Mouse (Mus musculus): ENCODE results near the gene Tbc1d7. TPM values are rescaled to one million over a fixed set of nuclear protein-coding genes. Genes with fewer than 3 reads are reported as not detected.

Gene Tbc1d7
- 51.9 and 52.0 TPM in 2 replicates for polyA plus RNA-seq (2015; fragmentation: Nextera tagmentation; extraction: Ambion mirVana)

- Histone ChIP-seq H3K9me3 (replicated peaks; ENCODE audit: low read length) (no peaks in the 10 kb centered on the region), H3K27me3 (ENCODE audit: insufficient read depth, low read length) (no peaks in the 10 kb centered on the region), H3K36me3 (ENCODE audit: insufficient read depth, low read length) (no peaks in the 10 kb centered on the region), H3K4me2 (ENCODE audit: low read length) (peak within 1 kb of the TSS; percentile 88), H3K9ac (ENCODE audit: low read depth, low read length) (peak within 1 kb of the TSS; percentile 75), H3K4me3 (replicated peaks; ENCODE audit: low read depth, low read length) (peak within 1 kb of the TSS; percentile 60), H3K27ac (peak within 1 kb of the TSS; percentile 62; the same call in 1 of the 2 replicates), H3K4me1 (replicated peaks; ENCODE audit: insufficient read depth, low read length) (no peaks in the 10 kb centered on the region)
- peak; percentile 7; the same call in 1 of the 2 replicates for TF ChIP-seq CTCF (IDR thresholded peaks at IDR 0.05; ENCODE audit: low read depth)
- peak; percentile 97 for DNase-seq (ENCODE audit: low spot score)
- peak; percentile 95 for ATAC-seq (replicated peaks; ENCODE audit: low FRiP score, low read depth)
- under 1% methylated on average over 48 of the region's 48 CpGs for WGBS
Observed at GRCm38 (mm10) chr13:43171020-43171710, at the start of gene Tbc1d7. Tbc1d7 (minus strand) TSS chr13:43171501.

DNA sequence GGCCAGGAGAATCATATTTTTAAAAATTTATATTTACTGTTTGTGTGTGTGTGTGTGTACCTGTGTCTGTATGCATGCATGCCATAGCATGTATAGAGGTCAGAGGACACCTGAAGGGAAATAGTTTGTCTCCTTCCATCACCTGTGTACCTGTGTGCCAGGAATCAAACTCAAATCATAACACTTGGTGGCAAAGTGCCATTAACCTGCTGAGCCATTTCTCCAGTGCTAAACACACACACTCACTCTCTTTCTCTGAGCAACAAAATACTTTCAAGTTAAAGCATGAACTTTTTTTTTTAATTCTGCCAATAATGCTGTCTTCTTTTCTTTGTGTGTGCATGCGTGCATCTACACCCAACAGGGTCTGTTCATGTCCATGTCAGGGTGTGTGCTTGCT is 49.3 kb upstream of the Tbc1d7 start:
- DNase-seq (ENCODE audit: low spot score) (no peak), ATAC-seq (replicated peaks; ENCODE audit: low FRiP score, low read depth) (no peak)
- H3K9me3 ChIP-seq (replicated peaks; ENCODE audit: low read length): no peaks in the 10 kb centered on the region
- 86% methylated on average over 1 of the region's 1 CpGs for WGBS
- H3K4me3 ChIP-seq (replicated peaks; ENCODE audit: low read depth, low read length): no peak overlapping the region
- H3K27me3 ChIP-seq (ENCODE audit: insufficient read depth, low read length): no peaks in the 10 kb centered on the region
- no peak overlapping the region for H3K9ac ChIP-seq (ENCODE audit: low read depth, low read length)
- no peaks in the 10 kb centered on the region for H3K4me1 ChIP-seq (replicated peaks; ENCODE audit: insufficient read depth, low read length)
- no peak overlapping the region for H3K4me2 ChIP-seq (ENCODE audit: low read length)
- TF ChIP-seq CTCF (IDR thresholded peaks at IDR 0.05; ENCODE audit: low read depth): no peak
- no peaks in the 10 kb centered on the region for H3K36me3 ChIP-seq (ENCODE audit: insufficient read depth, low read length)
- H3K27ac ChIP-seq: no peak overlapping the region

GRCm38 (mm10) chr13:43218764-43219163 is 47.5 kb upstream of the Tbc1d7 start:
- Histone ChIP-seq H3K27ac (no peak overlapping the region), H3K4me2 (ENCODE audit: low read length) (no peak overlapping the region), H3K9ac (ENCODE audit: low read depth, low read length) (no peak overlapping the region), H3K9me3 (replicated peaks; ENCODE audit: low read length) (no peaks in the 10 kb centered on the region), H3K36me3 (ENCODE audit: insufficient read depth, low read length) (no peaks in the 10 kb centered on the region), H3K27me3 (ENCODE audit: insufficient read depth, low read length) (no peaks in the 10 kb centered on the region), H3K4me1 (replicated peaks; ENCODE audit: insufficient read depth, low read length) (no peaks in the 10 kb centered on the region), H3K4me3 (replicated peaks; ENCODE audit: low read depth, low read length) (no peak overlapping the region)
- no peak for TF ChIP-seq CTCF (IDR thresholded peaks at IDR 0.05; ENCODE audit: low read depth)
- WGBS: 43% methylated on average over 4 of the region's 4 CpGs
- ATAC-seq (replicated peaks; ENCODE audit: low FRiP score, low read depth) (no peak), DNase-seq (ENCODE audit: low spot score) (no peak)

DNA sequence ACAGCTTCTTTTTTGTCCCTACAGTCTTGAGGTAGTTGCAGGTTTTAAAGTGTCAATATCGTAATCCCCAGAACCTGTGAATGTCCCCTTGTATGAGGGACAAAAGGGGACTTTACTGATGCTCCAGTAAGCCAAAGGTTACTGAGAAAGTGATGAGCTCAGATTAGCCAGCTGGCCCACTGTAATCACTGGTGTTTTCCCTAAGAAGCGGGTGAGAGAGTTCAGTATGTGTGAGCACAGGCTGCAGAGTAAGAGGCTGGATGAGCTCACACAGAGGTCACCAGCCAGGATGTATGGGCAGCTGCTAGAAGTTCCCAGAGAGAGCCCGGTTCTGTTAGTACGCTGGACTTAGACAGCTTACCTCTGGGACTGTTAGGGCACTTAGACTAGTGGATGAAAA is 47.0 kb upstream of the Tbc1d7 start:
- H3K4me1 ChIP-seq (replicated peaks; ENCODE audit: insufficient read depth, low read length): no peaks in the 10 kb centered on the region
- 67% methylated on average over 4 of the region's 4 CpGs for WGBS
- H3K9ac ChIP-seq (ENCODE audit: low read depth, low read length): no peak overlapping the region
- H3K4me3 ChIP-seq (replicated peaks; ENCODE audit: low read depth, low read length): no peak overlapping the region
- no peak for TF ChIP-seq CTCF (IDR thresholded peaks at IDR 0.05; ENCODE audit: low read depth)
- DNase-seq (ENCODE audit: low spot score) (no peak), ATAC-seq (replicated peaks; ENCODE audit: low FRiP score, low read depth) (no peak)
- H3K27me3 ChIP-seq (ENCODE audit: insufficient read depth, low read length): no peaks in the 10 kb centered on the region
- H3K9me3 ChIP-seq (replicated peaks; ENCODE audit: low read length): no peaks in the 10 kb centered on the region
- no peak overlapping the region for H3K27ac ChIP-seq
- no peaks in the 10 kb centered on the region for H3K36me3 ChIP-seq (ENCODE audit: insufficient read depth, low read length)
- H3K4me2 ChIP-seq (ENCODE audit: low read length): no peak overlapping the region

GRCm38 (mm10) chr13:43217686-43218085 is 46.4 kb upstream of the Tbc1d7 start:
- no peak for DNase-seq (ENCODE audit: low spot score)

DNA sequence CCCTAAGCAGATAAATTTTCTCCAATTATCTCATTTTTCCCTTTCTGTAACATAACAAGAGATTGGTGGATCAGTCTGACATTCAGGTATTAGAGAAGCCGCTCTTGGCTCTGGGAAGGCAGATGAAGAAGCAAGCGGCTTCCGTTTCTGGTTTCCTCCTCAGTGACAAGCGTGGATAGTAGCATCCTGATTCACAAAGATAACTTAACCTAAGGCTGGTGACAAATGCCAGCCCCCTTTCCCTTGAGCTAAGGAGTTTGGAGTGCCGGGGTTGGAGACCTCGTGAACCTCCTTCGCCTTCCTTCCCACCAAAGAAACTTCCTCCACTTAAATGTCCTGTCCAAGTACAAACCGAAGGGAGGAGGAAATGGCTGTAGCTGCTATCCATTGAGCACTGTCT is 45.8 kb upstream of the Tbc1d7 start:
- H3K9ac ChIP-seq (ENCODE audit: low read depth, low read length): no peak overlapping the region
- H3K4me3 ChIP-seq (replicated peaks; ENCODE audit: low read depth, low read length): no peak overlapping the region
- DNase-seq (ENCODE audit: low spot score) (no peak), ATAC-seq (replicated peaks; ENCODE audit: low FRiP score, low read depth) (no peak)
- H3K36me3 ChIP-seq (ENCODE audit: insufficient read depth, low read length): no peaks in the 10 kb centered on the region
- H3K27me3 ChIP-seq (ENCODE audit: insufficient read depth, low read length): no peaks in the 10 kb centered on the region
- no peak overlapping the region for H3K4me2 ChIP-seq (ENCODE audit: low read length)
- H3K4me1 ChIP-seq (replicated peaks; ENCODE audit: insufficient read depth, low read length): 0 out of 2 replicates have a peak, but pooled peaks cover 5% of the 10 kb centered on the region
- no peak overlapping the region for H3K27ac ChIP-seq
- WGBS: 74% methylated on average over 8 of the region's 8 CpGs
- H3K9me3 ChIP-seq (replicated peaks; ENCODE audit: low read length): no peaks in the 10 kb centered on the region
- TF ChIP-seq CTCF (IDR thresholded peaks at IDR 0.05; ENCODE audit: low read depth): no peak

More at GRCm38 (mm10) chr13:43217686-43218085, 46.4 kb upstream of the Tbc1d7 start:
- Histone ChIP-seq H3K27ac (no peak overlapping the region), H3K36me3 (ENCODE audit: insufficient read depth, low read length) (no peaks in the 10 kb centered on the region), H3K4me2 (ENCODE audit: low read length) (no peak overlapping the region), H3K4me3 (replicated peaks; ENCODE audit: low read depth, low read length) (no peak overlapping the region), H3K9me3 (replicated peaks; ENCODE audit: low read length) (no peaks in the 10 kb centered on the region), H3K27me3 (ENCODE audit: insufficient read depth, low read length) (no peaks in the 10 kb centered on the region), H3K4me1 (replicated peaks; ENCODE audit: insufficient read depth, low read length) (0 out of 2 replicates have a peak, but pooled peaks cover 1% of the 10 kb centered on the region), H3K9ac (ENCODE audit: low read depth, low read length) (no peak overlapping the region)
- TF ChIP-seq CTCF (IDR thresholded peaks at IDR 0.05; ENCODE audit: low read depth): no peak
- WGBS: 80% methylated on average over 4 of the region's 4 CpGs
- no peak for ATAC-seq (replicated peaks; ENCODE audit: low FRiP score, low read depth)

All from kidney, postnatal 0 days (tissue).